Mouse (Mus musculus) heart, embryonic 16.5 days (tissue): Measurements from ENCODE around the gene Otud5. TPM values are rescaled to one million over a fixed set of nuclear protein-coding genes. Genes with fewer than 3 reads are reported as not detected.

ENCODE experiments used
- ATAC-seq: fragments of 200-750 bp; cut with Nextera tagmentation; replicated peaks from 2 replicates; pipeline ENCODE4 v1.8.0; 2017; ENCODE audit warnings: moderate number of reproducible peaks; ENCODE audit not compliant: insufficient read depth, low FRiP score; ENCODE audit errors: extremely low read depth
- H3K27ac ChIP-seq: fragments of 300-500 bp; sonication (generic); 2 replicates; pipeline ENCODE4 v1.5.1; 2014; ENCODE audit warnings: mild to moderate bottlenecking, low read length, control low read depth, moderate library complexity
- H3K27me3 ChIP-seq: fragments of 300-500 bp; sonication (generic); 2 replicates; pipeline ENCODE4 v1.6.1; 2014; ENCODE audit warnings: low read length, mixed read lengths; ENCODE audit not compliant: control insufficient read depth, insufficient read depth
- H3K36me3 ChIP-seq: fragments of 300-500 bp; sonication (generic); 2 replicates; pipeline ENCODE4 v1.6.1; 2014; ENCODE audit not compliant: control insufficient read depth, insufficient read depth
- H3K4me1 ChIP-seq: fragments of 300-500 bp; sonication (generic); 2 replicates; pipeline ENCODE4 v1.6.1; 2014; ENCODE audit warnings: low read length, mixed read lengths; ENCODE audit not compliant: control insufficient read depth, insufficient read depth
- H3K4me2 ChIP-seq: fragments of 300-500 bp; sonication (generic); 2 replicates; pipeline ENCODE4 v1.6.1; 2014; ENCODE audit warnings: low read depth, mild to moderate bottlenecking, control low read depth, low read length
- H3K4me3 ChIP-seq: fragments of 300-500 bp; sonication (generic); 2 replicates; pipeline ENCODE4 v1.5.1; 2014; ENCODE audit warnings: mild to moderate bottlenecking, control low read depth, low read length
- H3K9ac ChIP-seq: fragments of 300-500 bp; sonication (generic); 2 replicates; pipeline ENCODE4 v1.6.1; 2014; ENCODE audit warnings: low read length, control low read depth
- H3K9me3 ChIP-seq: fragments of 300-500 bp; sonication (generic); replicated peaks from 2 replicates; pipeline ENCODE4 v1.6.1; 2016; ENCODE audit warnings: low read length; ENCODE audit not compliant: control insufficient read depth
- WGBS: fragments of 180-500 bp; shearing (Covaris S2); extraction: QIAGEN DNeasy Blood & Tissue Kit; methylation state at CpG from one replicate; pipeline ENCODE4 v1.1.7; 2014; 5-methylcytosine and 5-hydroxymethylcytosine counted together
- polyA plus RNA-seq: library from polyadenylated mRNA; unstranded; fragments of >200 nt; fragmentation: Nextera tagmentation; extraction: Ambion mirVana; gene quantifications from 2 replicates; pipeline ENCODE4 v1.2.1, GENCODE M21; 2015

Otud5 gene
- polyA plus RNA-seq, 1 experiment from 2014 or later = 27.1 TPM

DNA sequence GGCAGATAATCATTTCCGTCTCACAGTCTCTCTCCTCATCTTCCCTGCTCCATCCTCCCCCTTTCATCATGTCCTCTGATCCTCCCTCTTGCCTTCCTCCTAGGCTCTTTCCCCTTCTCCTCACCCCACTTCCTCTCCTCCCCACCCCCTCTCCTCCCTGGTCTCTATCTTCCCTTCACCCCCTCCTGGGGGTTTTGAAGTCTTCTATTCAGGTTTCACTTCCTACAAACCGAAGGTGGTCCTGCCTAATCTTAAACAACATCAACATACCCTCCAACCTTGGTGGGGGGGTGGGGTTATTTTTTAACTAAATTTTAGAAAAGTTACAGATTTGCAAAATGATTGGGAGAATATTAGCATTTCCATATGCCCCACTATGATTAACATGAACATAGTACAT, 27.3 kb downstream of the Otud5 start:
- no peak overlapping the region for H3K9ac ChIP-seq
- no peak overlapping the region for H3K4me2 ChIP-seq
- WGBS = 62% methylated on average over 2 of the region's 2 CpGs
- no peak overlapping the region for H3K27ac ChIP-seq
- peaks cover 8% of the 10 kb centered on the region for H3K36me3 ChIP-seq
- no peak for ATAC-seq
- H3K4me1 ChIP-seq = no peaks in the 10 kb centered on the region
- H3K27me3 ChIP-seq = no peaks in the 10 kb centered on the region
- H3K9me3 ChIP-seq = no peaks in the 10 kb centered on the region
- no peak overlapping the region for H3K4me3 ChIP-seq

DNA sequence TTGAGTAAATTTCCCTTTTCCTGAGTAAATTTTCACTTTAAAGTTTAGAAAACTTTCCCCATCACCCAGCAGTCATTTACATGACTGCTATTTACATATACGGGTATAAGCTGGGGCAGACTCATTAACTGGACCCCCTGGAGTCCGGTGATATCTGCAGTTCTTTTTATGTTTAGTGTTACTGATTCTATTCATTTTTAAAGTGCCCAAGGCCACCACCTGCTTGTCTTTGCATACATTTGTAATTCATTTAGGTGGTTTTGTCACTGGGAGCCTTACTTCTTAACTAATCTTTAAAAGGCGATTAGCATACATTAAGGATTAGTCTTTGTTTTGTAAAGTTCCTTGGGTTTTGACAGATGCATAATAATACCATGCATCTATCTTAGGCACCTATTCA, 28.7 kb downstream of the Otud5 start:
- H3K4me1 ChIP-seq = no peaks in the 10 kb centered on the region
- H3K9me3 ChIP-seq = no peaks in the 10 kb centered on the region
- no peaks in the 10 kb centered on the region for H3K27me3 ChIP-seq
- no peak overlapping the region for H3K4me2 ChIP-seq
- ATAC-seq = no peak
- H3K4me3 ChIP-seq = no peak overlapping the region
- no peak overlapping the region for H3K27ac ChIP-seq
- H3K9ac ChIP-seq = no peak overlapping the region
- H3K36me3 ChIP-seq = peaks cover 11% of the 10 kb centered on the region
- WGBS = 55% methylated on average over 3 of the region's 3 CpGs

DNA sequence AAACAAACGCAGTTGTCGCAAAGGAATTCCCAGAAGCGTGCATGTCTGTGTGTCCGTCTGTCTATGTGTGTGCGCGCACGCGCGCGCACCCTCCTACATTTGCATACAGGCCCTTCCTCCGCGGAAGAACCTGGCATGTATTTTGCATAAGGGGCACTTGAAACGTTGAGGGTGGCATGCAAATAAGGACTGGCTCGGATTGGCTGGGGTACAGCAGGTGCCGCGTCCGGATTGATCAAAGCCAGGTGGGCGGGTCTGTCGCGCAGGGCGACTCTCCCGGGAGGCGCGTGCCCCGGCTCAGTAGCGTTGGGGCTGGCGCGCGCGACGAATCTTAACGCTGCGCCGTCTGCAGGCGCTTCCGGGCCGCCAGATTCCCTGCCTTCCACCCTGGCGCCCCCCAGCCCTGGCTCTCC, 36.8 kb downstream of the Otud5 start, which contains the start of gene Pim2:
TSS of gene Pim2 (plus strand) at position 256 of the 413 bp plus-strand sequence.
- H3K9ac ChIP-seq = peak within 1 kb of the TSS; percentile 68
- WGBS = 8% methylated on average over 37 of the region's 38 CpGs

DNA sequence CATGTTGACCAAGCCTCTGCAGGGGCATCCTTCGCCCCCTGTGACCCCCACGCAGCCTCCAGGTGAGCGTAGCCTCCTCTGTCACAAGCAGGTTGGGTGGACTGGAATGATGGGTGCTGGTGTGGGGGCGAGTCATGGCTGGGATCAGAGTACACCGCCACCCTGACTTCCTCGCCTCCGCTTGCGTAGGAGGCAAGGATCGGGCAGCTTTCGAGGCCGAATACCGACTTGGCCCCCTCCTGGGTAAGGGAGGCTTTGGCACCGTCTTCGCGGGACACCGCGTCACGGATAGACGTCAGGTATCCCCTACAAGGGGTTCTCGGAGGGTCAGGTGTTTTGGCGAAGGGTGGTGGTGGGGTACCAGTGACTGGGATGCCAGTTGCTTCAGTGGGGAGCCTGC, 37.3 kb downstream of the Otud5 start:
- H3K27me3 ChIP-seq = no peaks in the 10 kb centered on the region
- peaks cover 8% of the 10 kb centered on the region for H3K4me1 ChIP-seq
- peak overlapping the region; percentile 68 for H3K9ac ChIP-seq
- H3K4me3 ChIP-seq = peak overlapping the region; percentile 57
- no peak overlapping the region for H3K27ac ChIP-seq
- H3K9me3 ChIP-seq = no peaks in the 10 kb centered on the region
- peaks cover 3% of the 10 kb centered on the region; the same call in 1 of the 2 replicates for H3K36me3 ChIP-seq
- peak; percentile 29; the same call in 1 of the 2 replicates for ATAC-seq
- peak overlapping the region; percentile 78 for H3K4me2 ChIP-seq
- 11% methylated on average over 21 of the region's 21 CpGs for WGBS

More for the DNA sequence above, 36.8 kb downstream of the Otud5 start, which contains the start of gene Pim2:
- Histone ChIP-seq H3K27me3 (no peaks in the 10 kb centered on the region), H3K4me1 (peaks cover 8% of the 10 kb centered on the region), H3K9me3 (no peaks in the 10 kb centered on the region), H3K27ac (no peak within 1 kb of the TSS), H3K4me3 (peak within 1 kb of the TSS; percentile 57), H3K36me3 (peaks cover 5% of the 10 kb centered on the region; the same call in 1 of the 2 replicates), H3K4me2 (peak within 1 kb of the TSS; percentile 78)
- peak; percentile 90 for ATAC-seq

DNA sequence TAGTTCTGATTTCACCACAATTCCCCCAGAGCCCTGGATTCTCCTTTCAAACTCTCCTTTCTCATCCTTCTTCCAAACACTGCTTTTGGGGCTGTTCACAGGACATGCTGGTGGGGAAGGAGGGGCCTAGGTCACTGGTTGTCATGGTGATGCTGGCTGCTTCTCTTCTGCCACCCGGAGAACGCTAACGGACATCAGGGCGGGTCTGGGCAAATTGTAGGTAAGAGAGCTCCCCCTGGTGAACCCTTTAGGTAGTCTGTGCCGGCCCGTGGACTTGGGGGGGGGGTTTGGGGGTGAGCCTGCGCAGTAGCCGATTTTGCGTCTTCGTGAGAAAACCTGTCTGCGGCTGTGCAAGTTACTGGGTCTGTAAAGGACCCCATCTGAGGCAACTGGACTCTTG, 38.7 kb downstream of the Otud5 start:
- Histone ChIP-seq H3K9ac (no peak overlapping the region), H3K36me3 (no peaks in the 10 kb centered on the region), H3K4me2 (peak overlapping the region; percentile 51), H3K4me3 (no peak overlapping the region; the same call in 1 of the 2 replicates), H3K9me3 (no peaks in the 10 kb centered on the region), H3K27me3 (no peaks in the 10 kb centered on the region), H3K27ac (no peak overlapping the region), H3K4me1 (peaks cover 10% of the 10 kb centered on the region)
- WGBS = 10% methylated on average over 11 of the region's 11 CpGs
- ATAC-seq = no peak

DNA sequence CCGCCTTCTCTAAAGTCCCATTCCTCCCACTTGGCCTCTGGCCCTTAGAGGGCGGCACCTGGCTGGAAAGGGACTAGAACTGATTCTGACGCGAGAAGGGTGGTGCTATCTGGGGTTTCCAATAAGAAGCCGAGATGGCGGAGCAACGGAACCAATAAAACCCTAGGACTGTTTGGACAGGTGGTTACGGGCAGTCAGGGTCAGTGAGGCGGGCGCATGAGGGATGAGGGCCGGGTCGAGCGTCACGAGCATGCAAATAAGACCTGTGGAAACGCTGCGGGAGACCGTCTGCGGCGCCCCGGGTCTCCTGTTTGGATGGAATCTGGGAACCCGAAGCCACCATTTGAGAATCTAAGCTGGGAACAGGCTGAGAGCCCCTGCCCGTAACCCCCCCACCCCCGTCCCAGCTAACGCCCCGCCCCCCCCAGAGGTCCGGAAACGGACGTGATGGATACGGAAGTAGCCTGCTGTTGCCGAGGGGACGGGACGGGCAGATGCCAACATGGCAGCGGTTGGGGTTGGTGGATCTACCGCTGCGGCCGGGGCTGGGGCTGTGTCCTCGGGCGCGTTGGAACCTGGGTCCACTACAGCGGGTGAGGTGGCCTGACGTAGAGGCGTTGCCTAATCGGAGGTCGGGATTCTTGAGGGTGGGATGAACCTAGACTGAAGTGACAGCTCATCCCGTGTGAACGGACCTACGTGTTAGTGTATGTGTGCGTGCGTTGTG, 42.8 kb downstream of the Otud5 start, which contains the start of gene Slc35a2:
TSS of gene Slc35a2 (plus strand) at position 188 of the 727 bp plus-strand sequence.
- peak within 1 kb of the TSS; percentile 89 for H3K27ac ChIP-seq
- H3K4me1 ChIP-seq = peaks cover 6% of the 10 kb centered on the region
- peak within 1 kb of the TSS; percentile 58 for H3K9ac ChIP-seq
- 11% methylated on average over 49 of the region's 49 CpGs for WGBS
- ATAC-seq = peak; percentile 95
- H3K36me3 ChIP-seq = no peaks in the 10 kb centered on the region
- H3K4me3 ChIP-seq = peak within 1 kb of the TSS; percentile 72
- H3K9me3 ChIP-seq = no peaks in the 10 kb centered on the region
- H3K27me3 ChIP-seq = no peaks in the 10 kb centered on the region
- H3K4me2 ChIP-seq = peak within 1 kb of the TSS; percentile 70

DNA sequence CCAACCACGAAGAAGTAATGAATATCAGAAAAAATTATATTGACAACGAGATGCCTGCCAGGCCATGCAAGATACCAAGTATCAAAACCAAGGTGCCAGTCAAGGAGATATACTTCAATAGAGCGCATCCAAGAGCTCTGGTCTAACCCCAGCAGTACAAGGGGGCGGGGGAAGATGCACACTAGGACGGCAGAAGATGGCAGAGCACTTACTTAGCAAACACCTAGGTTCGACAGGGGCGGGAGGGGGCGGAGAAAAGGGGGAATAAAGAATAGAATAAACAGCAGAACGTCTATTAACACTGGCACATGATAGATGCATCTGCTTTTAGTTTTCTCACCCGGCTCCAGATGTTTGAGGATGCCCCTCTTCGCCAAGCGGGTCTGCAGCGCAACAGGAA, 57.0 kb downstream of the Otud5 start:
- Histone ChIP-seq H3K9me3 (no peaks in the 10 kb centered on the region), H3K27ac (no peak overlapping the region; the same call in 1 of the 2 replicates), H3K36me3 (peaks cover 5% of the 10 kb centered on the region; the same call in 1 of the 2 replicates), H3K27me3 (no peaks in the 10 kb centered on the region), H3K4me3 (peak overlapping the region; percentile 70), H3K9ac (peak overlapping the region; percentile 65), H3K4me2 (peak overlapping the region; percentile 67), H3K4me1 (peaks cover 2% of the 10 kb centered on the region; the same call in 1 of the 2 replicates)
- WGBS = 24% methylated on average over 12 of the region's 13 CpGs
- no peak for ATAC-seq

DNA sequence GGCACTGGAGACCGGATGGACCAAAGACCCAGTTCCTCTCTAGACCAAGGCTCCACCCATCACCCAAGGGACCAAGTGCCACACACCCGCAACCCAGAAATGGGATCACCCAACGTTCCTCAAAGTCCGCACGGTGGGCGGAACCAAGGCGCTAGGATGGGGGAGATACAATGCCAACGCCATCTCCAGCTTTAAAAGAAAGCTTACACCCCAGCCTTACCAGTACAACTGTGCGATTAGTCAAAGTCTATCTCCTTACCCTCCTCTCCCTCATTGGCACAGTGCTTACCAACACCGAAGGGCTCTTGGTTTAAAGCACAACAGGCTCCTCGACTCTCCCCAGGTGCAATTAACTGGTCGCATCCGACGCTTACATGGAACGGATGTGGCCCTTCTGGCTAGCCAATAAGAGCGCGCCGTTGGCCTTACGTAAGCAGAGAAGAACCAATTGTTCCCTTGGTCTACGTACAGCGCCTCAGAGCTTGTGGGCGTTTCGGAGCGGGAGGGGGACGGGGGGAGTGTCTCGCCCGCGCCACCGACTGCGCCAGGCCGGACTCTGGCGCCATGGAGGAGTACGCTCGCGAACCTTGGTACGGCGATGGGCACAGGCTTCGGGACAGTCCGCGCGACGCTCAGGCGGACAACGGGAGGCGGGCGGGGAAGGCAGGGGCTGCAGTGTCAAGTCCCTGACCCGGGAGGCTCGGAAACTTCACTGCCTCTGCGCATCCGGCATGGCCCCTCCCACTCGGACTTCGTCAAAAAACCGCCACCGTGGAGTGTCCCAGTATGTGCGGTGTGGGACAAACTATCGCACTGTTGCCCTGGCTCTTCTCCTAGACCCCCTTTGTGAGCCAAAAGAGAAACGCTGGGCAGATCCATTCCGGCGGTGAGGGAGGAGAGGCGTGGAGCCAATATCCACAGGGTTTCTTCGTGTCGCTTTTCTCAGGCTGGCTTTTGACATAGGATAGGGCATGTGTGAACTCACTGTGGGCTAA, 58.0 kb downstream of the Otud5 start, which contains the start of the genes Pqbp1 and Timm17b:
TSS of gene Pqbp1 (minus strand) at position 390 of the 995 bp plus-strand sequence.
TSS of gene Timm17b (plus strand) at position 478 of the 995 bp plus-strand sequence.
- Histone ChIP-seq H3K4me1 (peaks cover 2% of the 10 kb centered on the region; the same call in 1 of the 2 replicates), H3K27me3 (no peaks in the 10 kb centered on the region), H3K4me3 (peak within 1 kb of the TSS; percentile 70), H3K27ac (peak within 1 kb of the TSS; percentile 89), H3K36me3 (peaks cover 2% of the 10 kb centered on the region; the same call in 1 of the 2 replicates), H3K9me3 (no peaks in the 10 kb centered on the region), H3K9ac (peak within 1 kb of the TSS; percentile 77), H3K4me2 (peak within 1 kb of the TSS; percentile 67)
- 11% methylated on average over 62 of the region's 62 CpGs for WGBS
- ATAC-seq = peak; percentile 98
